Mouse (Mus musculus) neural tube, embryonic 10.5 days (tissue): ENCODE measurements around the gene Hexim1.

Experiments
- DNase-seq: peaks from one replicate; pipeline ENCODE4 v3.0.0-alpha.2; 2017; ENCODE audit warnings: low spot score; ENCODE audit errors: extremely low spot score

Gene Hexim1

GRCm38 (mm10) chr11:103116959-103117590, 1.0 kb downstream of the Hexim1 start:
- peak; percentile 76 for DNase-seq

- DNase-seq: peak; percentile 70
These were observed 1.6 kb downstream of the Hexim1 start for GRCm38 (mm10) chr11:103117591-103118009.

GRCm38 (mm10) chr11:103118866-103119265, 2.8 kb downstream of the Hexim1 start:
- no peak for DNase-seq

- DNase-seq: no peak
These were observed 3.6 kb downstream of the Hexim1 start for GRCm38 (mm10) chr11:103119609-103120008.

GRCm38 (mm10) chr11:103120315-103120714, 4.3 kb downstream of the Hexim1 start:
- DNase-seq: no peak

GRCm38 (mm10) chr11:103131701-103132575, 15.9 kb downstream of the Hexim1 start, which contains the start of gene Hexim2:
Hexim2 (plus strand) TSS chr11:103132429.
- no peak for DNase-seq

- DNase-seq: peak; percentile 100
These were observed 16.8 kb downstream of the Hexim1 start for GRCm38 (mm10) chr11:103132576-103133455.

- DNase-seq: no peak
These were observed 17.6 kb downstream of the Hexim1 start for GRCm38 (mm10) chr11:103133456-103134185.

GRCm38 (mm10) chr11:103134221-103134620, 18.2 kb downstream of the Hexim1 start:
- DNase-seq: no peak

- no peak for DNase-seq
These were observed 20.1 kb downstream of the Hexim1 start for GRCm38 (mm10) chr11:103136039-103136577.

- no peak for DNase-seq
These were observed 24.1 kb downstream of the Hexim1 start for GRCm38 (mm10) chr11:103139951-103140762.

- no peak for DNase-seq
These were observed 24.7 kb downstream of the Hexim1 start for GRCm38 (mm10) chr11:103140763-103141100.

- DNase-seq: no peak
These were observed 25.3 kb downstream of the Hexim1 start for GRCm38 (mm10) chr11:103141101-103141943.

- no peak for DNase-seq
These were observed 25.9 kb downstream of the Hexim1 start for GRCm38 (mm10) chr11:103141944-103142255.

- DNase-seq: no peak
These were observed 26.6 kb downstream of the Hexim1 start for GRCm38 (mm10) chr11:103142441-103143182.

- no peak for DNase-seq
These were observed 28.6 kb downstream of the Hexim1 start for GRCm38 (mm10) chr11:103144309-103145285.

- no peak for DNase-seq
These were observed 30.4 kb downstream of the Hexim1 start for GRCm38 (mm10) chr11:103146386-103146785.
